Mouse (Mus musculus): Measurements from ENCODE around the gene Trf.

GRCm38 (mm10) chr9:103230151-103230951, at the start of gene Trf, which contains the start of gene Gm20425:
- no peak for TF ChIP-seq CTCF (IDR thresholded peaks at IDR 0.05; ENCODE audit: extremely low read depth, insufficient read length, insufficient replicate concordance, low read depth, low read length)
- no peak for TF ChIP-seq POLR2A (IDR thresholded peaks at IDR 0.05; ENCODE audit: low read depth, low read length)

Measured in small intestine, adult 2 months (tissue).